Mouse (Mus musculus) adipocyte (in vitro differentiated cells): Measurements from ENCODE around the gene Auts2.

Experiments
- DNase-seq: peaks from one replicate; pipeline ENCODE4 v3.0.0-alpha.2; 2016; ENCODE audit warnings: low spot score

Auts2 gene

DNA sequence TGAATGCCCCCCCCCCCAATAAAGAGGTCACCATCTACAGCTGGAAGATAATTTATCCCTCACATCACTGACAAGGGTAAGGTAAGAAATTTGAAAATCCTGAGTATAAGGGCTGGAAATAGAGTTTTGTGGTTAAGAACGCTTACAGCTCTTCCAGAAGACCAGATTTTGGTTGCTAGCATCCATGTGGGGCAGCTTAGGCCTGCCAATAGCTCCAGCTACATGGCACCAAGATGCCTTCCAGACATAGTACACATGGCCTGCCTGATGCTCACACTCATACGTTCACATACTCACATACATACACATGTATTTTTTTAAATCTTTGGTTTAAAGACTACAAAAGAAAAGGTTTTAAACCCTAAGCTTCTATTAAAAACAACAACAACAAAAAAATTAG is 467.2 kb downstream of the Auts2 start:
- DNase-seq, result no peak

DNA sequence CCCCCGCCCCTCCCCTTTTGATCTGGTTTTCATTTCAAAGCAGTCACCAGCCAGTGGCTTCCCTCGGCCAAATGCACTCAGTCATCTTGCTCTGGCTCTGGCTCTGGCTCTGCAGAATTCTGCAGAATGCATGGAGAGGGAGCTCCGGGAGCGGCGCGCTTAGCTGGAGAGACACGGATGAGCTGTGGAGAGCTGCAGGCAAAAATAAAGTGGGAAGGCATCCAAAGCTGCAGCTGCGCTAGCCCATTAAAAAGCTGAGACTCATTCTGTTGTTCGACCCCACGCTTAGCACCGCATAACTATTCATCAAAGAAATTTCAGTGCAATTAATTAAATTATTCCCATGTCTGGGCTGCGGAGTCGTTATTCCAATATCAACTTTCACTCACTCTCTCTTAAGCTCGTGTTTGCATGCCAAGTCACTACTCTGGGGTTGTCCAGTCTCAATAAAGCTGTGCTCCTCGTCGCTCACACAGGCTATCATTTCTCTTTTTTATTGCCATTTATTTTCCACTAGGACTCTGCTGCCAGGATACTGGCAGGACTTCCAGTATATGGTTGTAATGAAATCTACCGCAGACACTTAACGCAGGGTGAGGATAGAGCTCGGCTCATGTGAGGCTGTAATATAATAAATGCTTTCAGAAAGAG is 468.3 kb downstream of the Auts2 start:
- no peak for DNase-seq

DNA sequence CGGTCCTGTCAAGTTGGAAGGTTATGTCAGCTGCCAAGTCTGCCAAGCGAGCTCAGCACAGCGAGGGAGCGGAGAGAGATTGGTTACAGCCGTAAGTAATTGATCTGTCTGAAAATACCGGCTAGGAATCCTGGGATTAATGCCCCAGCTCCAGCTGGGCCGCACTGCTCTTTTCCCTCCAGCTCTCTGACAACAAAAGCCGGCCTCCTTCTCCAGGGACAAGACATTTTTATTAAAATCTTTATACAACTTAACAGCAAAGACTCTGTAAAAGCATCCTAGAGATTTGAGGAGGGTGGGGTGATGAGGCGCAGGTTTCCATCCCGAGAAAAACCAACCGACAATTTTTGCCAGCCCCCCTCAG is 468.8 kb downstream of the Auts2 start:
- DNase-seq, result no peak

DNA sequence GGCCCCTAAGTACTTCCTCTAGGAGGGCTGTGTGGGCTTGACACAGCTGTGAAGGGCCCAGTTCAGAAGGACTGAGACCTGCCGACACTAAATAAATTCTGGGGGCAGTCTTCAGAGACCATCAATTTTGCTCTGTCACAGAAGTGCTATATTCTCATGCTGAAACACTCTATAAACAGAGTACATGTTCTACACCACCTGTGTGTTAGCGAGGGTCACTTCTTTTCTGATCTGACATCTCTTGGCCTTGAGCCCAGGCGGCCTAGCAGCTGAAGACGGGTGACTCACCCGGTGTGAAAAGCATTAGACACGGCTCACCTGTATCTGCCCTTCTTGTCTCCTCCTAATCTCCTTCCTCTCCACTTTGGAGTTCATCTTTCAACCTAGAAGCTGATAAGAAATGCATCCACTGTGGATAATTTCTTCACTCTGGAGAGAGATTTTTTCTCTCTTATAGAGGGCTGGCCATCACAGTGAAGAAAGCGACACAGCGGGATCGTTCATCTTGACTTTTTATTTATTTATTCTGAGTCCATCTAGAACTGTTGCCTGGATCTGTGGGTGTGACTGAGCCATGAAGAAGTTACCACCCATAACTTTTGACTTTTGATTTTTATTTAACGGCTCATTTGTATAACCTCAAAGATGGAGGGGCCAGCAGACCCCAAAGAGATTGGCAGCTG is 469.3 kb downstream of the Auts2 start:
- no peak for DNase-seq

DNA sequence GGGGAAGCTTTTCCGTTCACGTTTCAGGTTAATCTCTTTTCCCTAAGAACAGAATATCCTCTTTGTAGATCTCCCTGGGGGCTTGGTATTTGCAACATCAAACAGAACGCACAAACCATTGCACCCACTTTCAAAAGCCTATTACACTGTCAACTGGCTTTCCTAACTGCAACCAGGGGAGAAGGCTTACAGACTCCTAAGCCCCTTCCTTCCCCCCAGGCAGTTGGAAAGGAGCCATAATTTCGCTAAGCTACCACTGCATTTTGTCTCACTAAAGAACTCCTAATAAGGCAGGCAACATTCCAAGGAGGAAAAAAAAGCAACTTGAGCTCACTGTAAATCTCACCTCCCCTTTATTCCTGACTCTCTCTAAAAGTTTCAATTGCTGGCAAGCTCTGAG is 470.8 kb downstream of the Auts2 start:
- DNase-seq, result no peak

DNA sequence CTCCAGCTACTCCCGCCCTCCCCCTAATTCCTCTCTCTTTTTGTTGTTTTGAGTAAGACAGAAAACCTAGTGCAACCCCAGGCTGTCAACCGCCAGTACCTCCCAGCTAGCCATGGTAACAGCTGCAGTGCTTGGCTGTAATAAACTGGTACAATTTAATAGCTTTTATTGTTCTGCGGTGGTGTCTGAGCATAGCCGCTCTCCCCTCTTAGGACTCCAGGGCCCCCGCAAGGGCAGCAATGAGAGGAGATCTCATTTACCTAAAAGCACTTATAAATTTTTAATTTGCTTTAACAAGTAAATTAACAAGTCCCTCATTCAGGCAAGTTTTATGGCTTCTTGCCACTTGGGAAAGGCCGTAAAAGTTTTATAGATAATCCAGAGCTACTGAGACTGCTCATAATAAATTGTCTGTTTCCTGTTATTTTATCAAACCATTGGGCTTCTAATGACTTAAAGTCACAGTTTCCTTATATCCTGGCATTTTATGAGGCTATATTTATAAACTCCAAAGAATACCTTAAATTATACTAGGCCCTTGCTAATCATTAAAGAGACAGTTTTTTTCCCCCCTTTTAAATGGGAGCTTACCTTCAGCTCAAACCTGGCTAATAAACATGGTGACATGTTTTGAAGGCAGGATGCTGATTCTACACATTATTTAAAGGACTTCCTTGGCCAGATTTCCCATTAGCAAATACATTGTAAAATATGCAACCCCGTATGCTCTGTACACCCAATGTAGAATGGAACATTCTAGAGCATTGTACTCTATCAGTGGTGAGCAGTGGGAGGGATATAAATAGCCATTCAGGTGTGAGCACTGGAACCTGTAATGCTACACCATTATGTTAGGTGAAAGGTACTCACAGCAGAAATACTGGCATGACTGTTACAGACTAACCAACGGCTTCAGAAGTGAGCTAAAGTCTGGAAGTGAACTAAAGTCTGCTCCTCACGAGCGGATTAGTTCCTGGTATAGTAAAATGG is 475.1 kb downstream of the Auts2 start:
- DNase-seq, result no peak

DNA sequence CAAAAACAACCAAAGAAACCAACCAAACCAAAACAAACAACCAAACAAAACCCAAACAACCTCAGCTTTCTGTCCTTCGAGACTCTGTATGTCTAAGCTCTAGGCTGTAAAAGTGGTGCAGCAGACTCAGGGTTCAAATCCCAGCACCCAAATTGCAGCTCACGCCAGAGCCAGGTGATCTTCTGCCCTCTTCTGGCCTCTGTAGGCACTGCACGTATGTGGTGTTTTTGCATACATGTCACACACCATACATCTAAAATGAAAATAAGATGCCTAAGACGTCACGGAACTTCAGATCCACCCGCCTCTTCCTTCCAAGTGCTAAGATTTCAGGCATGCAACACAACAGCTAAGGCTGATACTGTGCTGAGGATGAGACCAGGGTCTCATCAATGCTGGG is 483.0 kb downstream of the Auts2 start:
- DNase-seq, result no peak

DNA sequence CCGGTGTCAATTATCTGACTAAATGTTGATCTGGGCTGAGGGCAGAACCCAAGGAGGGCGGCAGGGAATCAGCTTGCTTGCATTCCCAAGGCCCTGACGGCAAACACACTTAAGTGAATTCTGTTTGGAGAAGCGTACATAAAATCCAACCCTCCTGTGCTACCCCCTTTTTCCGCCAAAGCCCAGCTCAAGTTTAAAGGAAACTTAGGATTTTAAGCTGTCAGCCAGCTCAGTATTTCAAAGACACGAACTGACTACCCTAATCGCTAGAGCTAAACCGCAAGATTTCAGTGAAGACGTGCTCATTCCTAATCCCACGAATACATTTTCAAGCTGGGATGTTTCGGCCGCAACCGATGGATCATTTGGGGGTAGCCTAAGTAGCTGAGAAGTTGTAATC is 490.5 kb downstream of the Auts2 start:
- no peak for DNase-seq

DNA sequence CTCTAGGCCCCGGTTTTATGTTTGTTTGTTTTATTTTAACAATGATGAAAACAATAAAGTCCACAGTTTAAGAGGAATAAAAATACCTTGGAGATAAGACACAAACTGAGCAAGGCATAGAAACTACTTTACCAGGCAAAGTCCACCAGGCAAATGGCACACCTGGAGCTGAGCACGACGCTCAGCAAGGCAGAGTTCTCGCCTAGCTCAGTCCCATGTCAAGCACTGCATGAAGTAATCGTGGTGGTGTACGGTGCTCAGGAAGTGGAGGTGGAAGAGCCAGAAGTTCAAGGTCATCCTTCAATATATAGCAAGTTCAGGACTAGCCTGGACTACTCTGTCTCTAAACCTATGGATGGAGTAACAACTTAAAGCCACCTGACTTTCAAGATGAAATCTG is 503.6 kb downstream of the Auts2 start:
- no peak for DNase-seq

DNA sequence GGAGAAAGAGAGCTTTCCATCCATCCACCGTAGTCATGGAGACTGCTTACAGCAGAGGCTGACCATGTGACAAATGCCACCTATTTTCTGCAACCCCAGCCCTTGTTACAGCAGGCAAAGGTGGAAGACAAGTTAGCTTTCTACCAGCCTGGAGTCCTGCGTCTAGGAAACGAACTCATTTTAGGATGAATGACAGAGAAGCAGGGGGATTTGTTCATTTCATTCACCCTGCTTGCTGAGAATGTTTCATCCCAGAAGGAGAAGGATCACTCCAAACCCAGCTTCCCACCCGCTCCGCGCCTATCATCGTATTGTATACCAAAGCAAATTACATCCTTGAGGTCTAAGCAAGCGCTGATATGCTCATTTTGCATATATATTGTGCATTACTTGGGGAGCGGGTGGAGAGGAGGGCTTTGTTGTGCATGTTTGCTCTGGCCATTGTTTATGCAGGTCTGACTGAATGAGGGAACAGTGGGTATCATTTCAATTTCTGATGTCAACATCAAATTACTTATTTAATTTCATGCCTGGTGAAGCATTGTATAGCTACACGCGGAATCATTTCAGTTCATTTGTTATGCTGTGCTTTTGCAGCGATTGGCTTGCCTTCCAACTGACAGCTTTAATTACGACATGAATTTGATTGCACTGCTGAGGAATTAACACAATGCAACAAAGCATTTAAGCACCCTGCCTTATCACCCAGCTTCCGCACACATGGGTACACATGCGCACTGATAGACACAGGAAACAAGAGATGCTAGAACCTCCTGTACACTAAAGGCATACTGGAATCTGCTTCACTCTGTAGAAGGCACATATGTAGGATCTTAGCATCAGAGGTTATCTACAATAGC is 509.4 kb downstream of the Auts2 start:
- no peak for DNase-seq

DNA sequence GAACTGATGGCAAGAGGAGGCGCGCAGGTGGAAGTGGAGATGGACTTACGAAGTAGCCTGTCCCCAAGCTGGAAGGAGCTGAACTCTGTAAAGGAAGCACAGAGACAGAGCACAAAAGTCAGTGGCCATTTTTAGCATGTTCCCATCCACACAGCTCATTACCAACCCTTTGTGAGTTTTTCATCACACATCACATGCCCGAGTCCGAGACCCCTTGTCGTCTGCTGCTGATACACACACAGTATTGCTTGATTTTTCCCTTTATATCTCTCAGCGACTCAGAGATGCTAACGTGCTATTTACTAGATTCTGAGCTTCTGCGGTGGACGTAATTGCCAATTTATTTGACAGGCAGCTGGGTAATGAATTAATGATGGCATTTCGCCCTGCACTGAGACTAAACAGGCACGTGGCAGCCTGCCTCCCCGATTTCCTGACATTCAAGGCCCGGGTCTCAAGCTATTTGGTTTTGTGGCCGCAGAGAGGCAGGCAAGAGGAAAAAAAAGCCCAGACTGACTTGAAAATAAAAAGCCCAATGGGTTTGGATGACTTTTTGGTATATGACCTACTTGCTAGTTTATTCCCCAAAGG is 512.1 kb downstream of the Auts2 start:
- no peak for DNase-seq

DNA sequence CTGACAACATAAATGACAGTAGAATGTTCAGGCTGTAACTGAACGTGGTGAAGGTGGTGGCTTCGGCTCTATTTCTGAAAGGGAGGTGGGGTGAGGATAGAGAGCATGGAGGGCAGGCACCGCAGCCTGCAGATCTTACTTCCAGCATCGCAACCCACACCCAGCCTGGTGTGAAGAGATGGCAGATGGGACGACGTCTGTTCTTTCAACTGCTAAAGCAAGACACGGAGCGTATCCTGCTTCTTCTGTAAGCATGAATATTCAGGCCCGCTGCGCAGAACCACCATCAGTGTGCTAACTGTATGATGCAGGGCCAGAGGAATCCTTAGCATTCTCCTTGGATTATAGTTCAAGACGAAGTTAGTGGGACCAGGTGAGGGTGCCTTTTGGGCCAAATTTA is 513.5 kb downstream of the Auts2 start:
- DNase-seq, result no peak

DNA sequence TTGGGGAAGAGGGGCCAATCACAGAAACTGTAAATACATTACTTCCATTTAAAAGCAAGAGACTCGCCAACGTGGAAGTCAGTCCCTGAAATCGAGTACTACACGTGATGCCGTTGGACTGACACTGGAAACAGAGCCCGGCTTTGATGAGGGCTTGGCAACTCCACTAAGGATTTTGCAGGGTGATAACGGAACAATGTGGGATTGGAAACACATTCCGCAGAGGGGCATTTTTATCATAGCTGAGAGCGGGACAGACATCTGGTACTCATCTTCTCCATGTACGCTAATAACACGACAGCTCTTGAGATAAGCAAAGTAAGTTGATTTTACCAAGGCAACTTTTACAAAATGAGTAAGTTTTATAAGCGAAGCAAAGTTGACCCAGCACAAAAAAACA is 514.1 kb downstream of the Auts2 start:
- DNase-seq, result no peak

DNA sequence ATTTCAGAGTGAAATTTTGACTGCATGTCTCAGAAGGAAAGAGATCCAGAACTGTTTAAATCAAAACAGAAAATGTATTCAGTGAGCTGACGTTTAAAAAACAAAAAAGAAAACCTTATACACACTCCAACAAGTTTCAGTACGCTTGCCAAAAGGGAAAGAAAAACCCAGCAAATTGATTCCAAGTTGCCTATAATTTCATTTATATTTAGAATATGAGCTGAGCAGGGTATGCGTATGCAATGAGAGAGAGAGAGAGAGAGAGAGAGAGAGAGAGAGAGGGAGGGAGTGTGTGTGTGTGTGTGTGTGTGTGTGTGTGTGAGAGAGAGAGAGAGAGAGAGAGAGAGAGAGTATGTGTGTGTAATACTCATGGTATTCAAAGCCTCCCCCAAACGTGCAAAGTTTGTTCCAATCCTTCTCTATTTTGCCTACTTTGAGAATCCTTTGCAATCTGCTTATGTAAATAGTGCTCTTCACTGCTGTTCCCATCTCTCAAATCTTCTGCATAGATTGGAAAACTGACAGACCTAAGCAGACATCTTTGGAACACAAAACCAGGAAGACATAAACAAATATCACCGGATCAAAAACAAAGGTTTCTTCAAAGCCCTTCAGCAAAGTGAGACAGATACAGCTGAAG is 515.2 kb downstream of the Auts2 start:
- no peak for DNase-seq

DNA sequence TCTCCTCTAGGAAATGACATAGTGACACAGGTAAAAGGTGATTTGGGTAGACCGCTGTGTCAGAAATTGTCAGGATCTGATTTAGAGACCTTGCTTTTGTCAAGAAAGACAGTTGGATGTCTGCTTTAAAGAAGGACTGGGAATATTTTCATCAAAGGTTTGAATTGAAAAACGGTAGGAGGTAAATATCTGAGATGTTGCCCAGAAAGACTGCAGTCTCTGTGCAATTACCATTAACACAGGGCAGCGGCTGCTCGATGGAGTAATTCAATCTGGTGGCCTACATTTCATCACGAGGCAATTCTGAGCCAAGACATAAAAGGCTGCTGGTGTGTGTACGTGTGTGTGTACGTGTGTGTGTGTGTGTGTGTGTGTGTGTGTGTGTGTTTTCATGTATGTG is 529.8 kb downstream of the Auts2 start:
- no peak for DNase-seq

DNA sequence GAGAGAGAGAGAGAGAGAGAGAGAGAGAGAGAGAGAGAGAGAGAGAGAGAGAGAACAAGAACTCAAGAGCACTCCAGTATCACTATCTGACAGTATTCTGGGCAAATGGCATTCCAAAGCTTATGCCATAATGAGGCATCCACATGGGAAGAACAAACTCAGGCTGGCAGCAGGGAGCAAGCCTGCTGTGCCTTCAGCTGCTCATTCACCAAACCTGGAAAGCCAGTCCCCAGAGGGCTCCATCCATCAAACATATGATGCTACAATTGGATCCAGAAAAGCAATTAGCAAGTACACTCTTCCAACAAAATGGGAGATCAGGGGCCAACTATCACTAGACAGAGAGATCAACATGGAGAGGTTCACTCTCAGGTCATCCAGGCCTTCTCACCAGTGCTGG is 531.3 kb downstream of the Auts2 start:
- no peak for DNase-seq

DNA sequence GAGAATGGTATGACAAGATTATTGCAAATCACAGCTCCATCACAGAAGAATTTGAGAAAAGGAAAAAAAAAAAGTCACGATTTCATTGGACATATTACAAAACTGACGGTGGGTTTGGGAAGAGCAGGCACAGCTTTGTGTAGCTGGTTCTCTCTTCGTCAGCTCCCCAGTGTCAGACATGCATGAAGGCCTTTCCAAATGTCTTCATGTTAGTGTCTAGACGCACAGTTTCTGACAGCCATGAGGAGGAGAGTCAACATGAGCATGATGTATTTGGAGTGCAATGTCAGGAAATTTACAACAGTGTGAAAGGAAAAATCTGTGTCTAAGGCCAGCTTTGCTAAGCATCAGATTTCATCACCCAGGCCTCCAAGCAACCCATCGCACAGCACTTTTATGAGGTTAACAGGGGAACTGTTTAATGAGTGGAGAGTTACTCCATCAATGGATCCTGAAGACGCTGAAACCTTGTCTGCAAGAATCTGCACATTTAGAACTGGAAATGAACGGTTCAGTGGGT is 534.4 kb downstream of the Auts2 start:
- DNase-seq, result no peak

DNA sequence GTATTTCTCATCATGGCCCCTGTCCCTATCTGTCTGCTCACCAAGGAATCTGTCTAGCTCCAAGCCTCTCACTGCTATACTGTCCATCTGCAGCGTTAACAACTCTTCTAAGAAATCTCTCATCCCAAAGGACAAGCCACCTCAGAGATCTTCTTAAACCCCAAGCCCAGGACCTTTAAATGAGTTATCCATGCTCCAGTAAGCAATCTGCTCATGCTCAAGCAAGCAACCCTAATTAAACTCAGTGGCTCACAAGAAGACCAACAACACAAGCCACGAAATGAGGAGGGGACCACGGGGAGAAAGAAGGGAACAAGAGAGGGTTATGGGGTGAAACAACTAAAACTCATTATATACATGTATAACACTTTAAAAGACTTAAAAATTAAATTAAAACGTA is 535.2 kb downstream of the Auts2 start:
- no peak for DNase-seq

DNA sequence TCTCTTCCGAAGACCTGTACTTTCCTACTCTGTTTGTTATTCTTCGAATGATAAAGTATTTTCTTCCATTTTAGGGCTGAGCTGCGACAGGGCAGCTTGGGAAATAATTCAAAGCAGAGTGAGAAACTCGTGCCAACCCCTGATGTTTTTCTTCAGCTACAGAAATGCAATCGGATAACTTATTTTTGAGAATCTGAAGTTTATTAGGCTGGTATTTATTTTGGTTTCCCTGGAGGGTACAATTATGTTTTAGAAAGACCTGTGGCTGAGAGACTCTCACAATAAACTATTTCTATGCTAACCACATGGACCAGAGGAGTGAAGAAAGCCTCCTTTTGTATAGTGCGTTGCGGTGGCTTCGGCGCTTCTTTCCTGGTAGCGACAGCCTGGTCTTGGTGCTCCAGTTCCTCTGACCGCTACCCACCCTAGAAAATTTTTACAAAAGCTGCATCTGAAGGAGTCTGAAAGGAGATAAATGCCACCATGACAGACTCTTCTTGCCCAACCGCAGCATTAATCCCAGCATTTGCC is 550.4 kb downstream of the Auts2 start:
- no peak for DNase-seq

DNA sequence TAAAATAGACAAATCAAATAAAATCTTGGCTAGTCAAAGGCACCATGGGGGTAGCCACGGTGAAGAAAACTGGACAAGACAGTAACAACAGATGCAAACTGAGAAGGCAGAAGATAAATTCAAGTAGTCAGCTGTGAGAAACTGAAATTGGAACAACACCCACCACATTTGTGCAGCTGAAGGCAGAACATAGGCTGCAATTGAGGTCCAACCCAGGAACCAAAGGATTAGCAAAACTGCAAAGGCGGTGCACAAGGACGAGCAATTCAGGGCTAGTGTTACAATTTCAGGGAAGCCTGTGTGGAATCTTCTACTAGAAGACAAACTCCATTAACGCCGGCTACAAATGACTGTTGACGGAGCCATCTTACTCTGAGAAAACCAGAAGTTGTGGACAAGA is 550.9 kb downstream of the Auts2 start:
- DNase-seq, result no peak

DNA sequence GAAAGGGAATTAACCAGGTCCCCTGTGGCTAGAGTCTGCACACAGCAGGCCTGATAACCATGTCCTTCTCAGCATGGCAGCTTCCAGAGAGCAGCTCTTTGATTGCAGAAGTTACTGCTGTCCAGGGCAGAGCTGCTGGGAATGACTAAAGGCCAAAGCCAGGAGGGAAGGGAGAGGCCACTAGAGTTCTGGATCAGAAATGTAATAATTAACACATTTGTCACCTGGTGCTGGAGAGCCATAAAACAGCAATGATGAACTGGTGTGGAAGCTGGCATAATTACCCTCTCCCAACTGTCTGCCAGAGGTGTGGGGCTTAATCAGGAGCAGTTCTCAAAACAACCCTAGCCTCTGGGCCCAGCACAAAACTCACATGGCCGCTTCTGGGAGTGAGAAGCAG is 552.6 kb downstream of the Auts2 start:
- DNase-seq, result no peak
